In genomic region chr11:5605421-5605820, GRCm38 (mm10) we compare ENCODE assay signal across 34 mouse cellular contexts. TPM values are rescaled to one million over a fixed set of nuclear protein-coding genes. Genes with fewer than 3 reads are reported as not detected.
DNase-seq lines count a peak whose midpoint lies in the region; ATAC-seq and TF ChIP-seq lines count a peak whose summit lies in the region.
"Had no signal": no experiment of that assay in that cellular context is flagged by ENCODE, and none has a peak within 500 bp of the region (broad histone marks: within the 10 kb centered on the region; RNA-seq: fewer than 3 reads in every experiment).

No protein-coding gene starts in this region.

- peak; percentile 13 to 32 for DNase-seq in layer of hippocampus, adult 2 months (ENCODE audit: low spot score in 2 of 2)
- no peak for DNase-seq in layer of hippocampus, postnatal 25 days (ENCODE audit: extremely low spot score in 1 of 2, low spot score in 1 of 2)
- DNase-seq in left cerebral cortex, adult 2 months (ENCODE audit: extremely low spot score in 1 of 2, low spot score in 2 of 2) = no peak
- no peak for DNase-seq in left cerebral cortex, adult 11 months (ENCODE audit: low spot score)
- peak; percentile 23 to 27 for DNase-seq in layer of hippocampus, postnatal 36 days
- no peak for DNase-seq in hindbrain, embryonic 14.5 days (ENCODE audit: low spot score)
- DNase-seq: adrenal gland, adult 2 months; adrenal gland, postnatal 14 days; cerebellum, adult 11-12 months; cerebellum, adult 8-10 months; cerebellum, postnatal 10 days; cerebellum, postnatal 36 days; embryo, embryonic 11 days; gastrocnemius, adult 2 months; gastrocnemius, postnatal 14 days had no signal

- no peak overlapping the region for H3K4me2 ChIP-seq in hindbrain, embryonic 14.5 days (replicated peaks)
- H3K4me2 ChIP-seq: embryonic facial prominence, embryonic 13.5 days; forebrain, embryonic 12.5 days; forebrain, embryonic 15.5 days; heart, embryonic 11.5 days; hindbrain, embryonic 12.5 days had no signal

- no peak overlapping the region for H3K27ac ChIP-seq in layer of hippocampus, adult 2 months
- H3K27ac ChIP-seq in left cerebral cortex, adult 2 months = no peak overlapping the region
- no peak overlapping the region for H3K27ac ChIP-seq in hindbrain, embryonic 14.5 days
- H3K27ac ChIP-seq: embryonic facial prominence, embryonic 10.5 days; embryonic facial prominence, embryonic 13.5 days; forebrain, embryonic 12.5 days; forebrain, embryonic 15.5 days; gastrocnemius, adult 2 months; hindbrain, embryonic 12.5 days had no signal

- H3K36me3 ChIP-seq in hindbrain, embryonic 14.5 days (replicated peaks; ENCODE audit: control insufficient read depth, insufficient read depth) = no peaks in the 10 kb centered on the region
- H3K36me3 ChIP-seq: embryonic facial prominence, embryonic 10.5 days; embryonic facial prominence, embryonic 13.5 days; forebrain, embryonic 12.5 days; forebrain, embryonic 15.5 days; hindbrain, embryonic 12.5 days had no signal

- no peak for ATAC-seq in hindbrain, embryonic 14.5 days (ENCODE audit: low FRiP score)
- ATAC-seq: CD4-positive, CD25-positive, alpha-beta regulatory T cell, adult 4 months; forebrain, embryonic 15.5 days; hindbrain, embryonic 16.5 days had no signal

- no peak overlapping the region for H3K4me3 ChIP-seq in layer of hippocampus, adult 2 months
- H3K4me3 ChIP-seq in left cerebral cortex, adult 2 months = no peak overlapping the region
- no peak overlapping the region for H3K4me3 ChIP-seq in hindbrain, embryonic 14.5 days (replicated peaks; ENCODE audit: low read length)
- H3K4me3 ChIP-seq: embryonic facial prominence, embryonic 10.5 days; embryonic facial prominence, embryonic 13.5 days; erythroblast, embryonic 14.5 days; forebrain, embryonic 12.5 days; forebrain, embryonic 15.5 days; gastrocnemius, adult 2 months; hindbrain, embryonic 12.5 days had no signal

- H3K27me3 ChIP-seq in hindbrain, embryonic 14.5 days (ENCODE audit: control insufficient read depth, insufficient read depth, low read length) = no peaks in the 10 kb centered on the region
- H3K27me3 ChIP-seq: embryonic facial prominence, embryonic 13.5 days; forebrain, embryonic 12.5 days; forebrain, embryonic 15.5 days; hindbrain, embryonic 12.5 days had no signal

- intact Hi-C loops in left cerebral cortex, adult 2 months (cut with DNase I) = no loop called here

- H3K4me1 ChIP-seq in hindbrain, embryonic 14.5 days (replicated peaks; ENCODE audit: control insufficient read depth, insufficient read depth, low read length) = no peaks in the 10 kb centered on the region
- H3K4me1 ChIP-seq: embryonic facial prominence, embryonic 13.5 days; forebrain, embryonic 12.5 days; forebrain, embryonic 15.5 days; hindbrain, embryonic 12.5 days had no signal

- whole genome bisulfite sequencing in hindbrain, embryonic 14.5 days = 95% methylated on average over 3 of the region's 3 CpGs

- H3K9ac ChIP-seq in hindbrain, embryonic 14.5 days = no peak overlapping the region
- H3K9ac ChIP-seq: embryonic facial prominence, embryonic 13.5 days; forebrain, embryonic 12.5 days; forebrain, embryonic 15.5 days; hindbrain, embryonic 12.5 days had no signal

- peaks cover 5% of the 10 kb centered on the region; the same call in 1 of the 2 replicates for H3K9me3 ChIP-seq in hindbrain, embryonic 14.5 days (ENCODE audit: control insufficient read depth, low read length)
- H3K9me3 ChIP-seq: forebrain, embryonic 15.5 days; hindbrain, embryonic 12.5 days had no signal

- peak; percentile 51 for TF ChIP-seq CTCF in layer of hippocampus, adult 2 months (conservative IDR thresholded peaks at IDR 0.05)
- TF ChIP-seq CTCF in left cerebral cortex, adult 2 months (IDR thresholded peaks at IDR 0.05) = peak; percentile 6; the same call in 1 of the 2 replicates

RNA-seq across cellular contexts. Expression of gene Ankrd36, which starts 35.9 kb away (rescaled TPM):
- total RNA-seq in layer of hippocampus, adult 2 months (2021) = not detected
- total RNA-seq in layer of hippocampus, postnatal 25 days (2021) = not detected
- total RNA-seq in left cerebral cortex, adult 2 months (2021) = not detected
- not detected for total RNA-seq in layer of hippocampus, postnatal 36 days (2021)
- not detected in 2 replicates for polyA plus RNA-seq in hindbrain, embryonic 14.5 days (2014; fragmentation: Nextera tagmentation; extraction: Ambion mirVana)
- total RNA-seq: adrenal gland, adult 2 months; adrenal gland, postnatal 14 days; adrenal gland, postnatal 4 days; gastrocnemius, adult 2 months; gastrocnemius, postnatal 14 days; gastrocnemius, postnatal 4 days; heart, adult 8-10 months; heart, postnatal 25 days; hematopoietic stem cell, adult 5-6 weeks had no signal
- polyA plus RNA-seq: adrenal gland, adult 2 months; brain, embryonic 14.5 days; C2C12; CD4-positive, CD25-positive, alpha-beta regulatory T cell, adult 4 months; cortical plate, adult 2 months; embryonic facial prominence, embryonic 10.5 days; embryonic facial prominence, embryonic 13.5 days; erythroblast, embryonic 14.5 days; forebrain, embryonic 15.5 days; heart, embryonic 14.5 days; heart, postnatal 0 days; hindbrain, embryonic 16.5 days had no signal

Comparison
In these comparisons a context has a peak if more than half of its experiments do, and no peak if none do; other contexts are left out.
1. DNase-seq: peak in layer of hippocampus, adult 2 months (2 of 2) and layer of hippocampus, postnatal 36 days (2 of 2); none in layer of hippocampus, postnatal 25 days (0 of 2), left cerebral cortex, adult 2 months (0 of 2), left cerebral cortex, adult 11 months (single experiment) and hindbrain, embryonic 14.5 days (single experiment).